Mouse (Mus musculus) embryonic facial prominence, embryonic 12.5 days (tissue): ENCODE data around the gene Asxl1. TPM values are rescaled to one million over a fixed set of nuclear protein-coding genes. Genes with fewer than 3 reads are reported as not detected.

Experiments used
- ATAC-seq: fragments of 200-750 bp; cut with Nextera tagmentation; 2 replicates; pipeline ENCODE4 v1.8.0; 2017; ENCODE audit not compliant: insufficient number of reproducible peaks, insufficient read depth, low FRiP score, low TSS enrichment
- H3K27ac ChIP-seq: fragments of 300-500 bp; sonication (generic); 2 replicates; pipeline ENCODE4 v1.5.1; 2016; ENCODE audit warnings: mild to moderate bottlenecking
- H3K27me3 ChIP-seq: fragments of 300-500 bp; sonication (generic); 2 replicates; pipeline ENCODE4 v1.6.1; 2016; ENCODE audit warnings: mild to moderate bottlenecking, moderate library complexity
- H3K36me3 ChIP-seq: fragments of 300-500 bp; sonication (generic); 2 replicates; pipeline ENCODE4 v1.6.1; 2016; ENCODE audit warnings: mild to moderate bottlenecking
- H3K4me1 ChIP-seq: fragments of 300-500 bp; sonication (generic); 2 replicates; pipeline ENCODE4 v1.6.1; 2016
- H3K4me2 ChIP-seq: fragments of 300-500 bp; sonication (generic); replicated peaks from 2 replicates; pipeline ENCODE4 v1.6.1; 2016; ENCODE audit warnings: mild to moderate bottlenecking, moderate library complexity
- H3K4me3 ChIP-seq: fragments of 300-500 bp; sonication (generic); 2 replicates; pipeline ENCODE4 v1.5.1; 2016; ENCODE audit warnings: mild to moderate bottlenecking
- H3K9ac ChIP-seq: fragments of 300-500 bp; sonication (generic); 2 replicates; pipeline ENCODE4 v1.6.1; 2016; ENCODE audit warnings: mild to moderate bottlenecking, moderate library complexity
- H3K9me3 ChIP-seq: fragments of 300-500 bp; sonication (generic); 2 replicates; pipeline ENCODE4 v1.6.1; 2016; ENCODE audit warnings: mild to moderate bottlenecking, moderate library complexity
- WGBS: fragments of 180-500 bp; shearing (Covaris S2); methylation state at CpG from one replicate; pipeline ENCODE4 v1.1.7; 2016; 5-methylcytosine and 5-hydroxymethylcytosine counted together
- polyA plus RNA-seq: library from polyadenylated mRNA; unstranded; fragments of >200 nt; fragmentation: Nextera tagmentation; extraction: Ambion mirVana; gene quantifications from 2 replicates; pipeline ENCODE4 v1.2.1, GENCODE M21; 2016

Gene Asxl1
- polyA plus RNA-seq: 19.1 and 23.9 TPM in 2 replicates

DNA sequence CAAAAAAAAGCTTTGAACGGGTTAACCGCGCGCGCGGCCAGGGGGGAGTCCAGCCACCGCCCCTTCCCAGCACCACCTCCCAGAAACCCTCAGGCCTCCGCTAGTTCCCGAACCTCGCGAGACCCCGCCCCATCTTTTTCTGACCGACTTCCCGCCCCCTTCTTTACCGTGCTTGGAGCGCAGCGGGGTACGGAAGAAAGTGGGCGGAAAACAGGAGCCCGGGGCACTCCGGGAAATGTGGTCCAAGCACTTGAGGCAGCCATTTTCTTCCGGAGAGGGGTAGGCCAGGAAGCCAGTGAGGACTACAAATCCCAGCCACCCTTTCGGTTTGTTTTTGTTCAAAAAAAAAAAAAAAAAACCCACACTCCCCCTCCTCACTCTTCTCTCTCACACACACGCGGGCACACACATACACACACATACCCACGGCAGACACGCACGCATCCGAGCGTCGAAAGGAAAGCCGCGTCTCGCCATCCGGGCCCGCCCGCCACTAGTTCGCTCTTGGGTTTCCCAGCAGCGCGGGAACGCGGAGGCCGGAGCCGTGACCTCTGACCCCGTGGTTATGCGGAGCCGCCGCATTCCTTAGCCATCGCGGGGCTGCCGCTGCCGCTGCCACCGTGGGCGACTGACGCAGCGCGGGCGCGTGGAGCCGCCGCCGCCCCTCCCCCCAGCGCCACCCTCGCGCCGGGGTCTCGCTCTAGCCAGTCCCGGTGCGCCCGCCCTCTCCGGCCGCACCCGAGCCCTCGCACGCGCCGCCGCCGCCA lies at the start of gene Asxl1:
Asxl1 (plus strand) TSS at position 376 of the 767 bp plus-strand sequence.
- under 1% methylated on average over 67 of the region's 79 CpGs for WGBS
- H3K4me1 ChIP-seq: peaks cover 28% of the 10 kb centered on the region
- peak within 1 kb of the TSS; percentile 76 for H3K4me3 ChIP-seq
- no peaks in the 10 kb centered on the region for H3K9me3 ChIP-seq
- H3K27me3 ChIP-seq: no peaks in the 10 kb centered on the region
- peak within 1 kb of the TSS; percentile 99 for H3K27ac ChIP-seq
- H3K36me3 ChIP-seq: 0 out of 2 replicates have a peak, but pooled peaks cover 5% of the 10 kb centered on the region
- H3K9ac ChIP-seq: peak within 1 kb of the TSS; percentile 97
- ATAC-seq: peak; percentile 98
- H3K4me2 ChIP-seq: peak within 1 kb of the TSS; percentile 68

DNA sequence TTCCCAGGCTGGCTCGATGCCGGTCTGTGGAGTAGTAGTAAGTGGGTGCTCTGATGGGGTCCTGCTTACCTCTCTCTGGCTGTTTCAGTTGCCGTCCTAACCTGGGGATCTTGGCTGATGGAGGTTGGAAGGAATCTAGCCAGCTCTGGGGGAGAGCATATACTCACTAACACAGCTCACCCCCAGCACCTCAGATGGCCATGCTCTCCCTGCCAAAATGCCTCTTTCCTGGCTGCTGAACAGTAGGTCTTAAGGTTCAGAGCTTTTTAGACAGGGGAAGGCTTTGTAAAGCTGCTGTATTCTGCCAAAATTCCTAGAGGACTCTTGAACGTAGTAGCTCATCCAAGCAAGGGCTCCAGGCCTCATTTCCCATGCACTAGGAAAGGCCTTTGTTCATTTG lies 47.9 kb upstream of the Asxl1 start:
- H3K27ac ChIP-seq: no peak overlapping the region
- no peak for ATAC-seq
- H3K4me2 ChIP-seq: no peak overlapping the region
- H3K27me3 ChIP-seq: no peaks in the 10 kb centered on the region
- 85% methylated on average over 4 of the region's 4 CpGs for WGBS
- no peak overlapping the region for H3K4me3 ChIP-seq
- H3K9ac ChIP-seq: no peak overlapping the region
- H3K9me3 ChIP-seq: no peaks in the 10 kb centered on the region
- peaks cover under 1% of the 10 kb centered on the region; the same call in 1 of the 2 replicates for H3K4me1 ChIP-seq
- H3K36me3 ChIP-seq: no peaks in the 10 kb centered on the region

DNA sequence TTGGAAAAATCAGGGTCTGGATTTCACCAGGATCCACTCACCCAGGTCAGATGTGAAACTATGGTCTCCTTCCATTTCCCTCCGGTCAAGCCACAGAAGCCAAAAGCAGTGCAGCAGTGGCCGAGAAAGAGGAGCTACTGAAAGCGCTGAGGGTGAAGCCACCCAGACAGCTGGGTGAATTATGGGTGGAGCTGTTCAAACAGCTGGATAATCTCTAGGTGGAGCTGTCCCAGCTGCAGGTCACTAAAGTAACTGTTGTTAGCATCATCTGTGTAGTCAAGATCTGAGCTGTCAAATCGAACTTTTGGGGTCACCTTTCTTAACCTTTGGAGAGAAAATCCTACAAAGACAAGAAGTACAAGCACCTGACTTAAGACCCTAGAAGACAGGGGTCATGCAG lies 47.2 kb upstream of the Asxl1 start:
- H3K4me3 ChIP-seq: no peak overlapping the region
- H3K27ac ChIP-seq: no peak overlapping the region
- H3K27me3 ChIP-seq: no peaks in the 10 kb centered on the region
- no peak overlapping the region for H3K4me2 ChIP-seq
- H3K9ac ChIP-seq: no peak overlapping the region
- H3K9me3 ChIP-seq: no peaks in the 10 kb centered on the region
- no peaks in the 10 kb centered on the region for H3K36me3 ChIP-seq
- H3K4me1 ChIP-seq: no peaks in the 10 kb centered on the region
- ATAC-seq: no peak
- 81% methylated on average over 4 of the region's 4 CpGs for WGBS

DNA sequence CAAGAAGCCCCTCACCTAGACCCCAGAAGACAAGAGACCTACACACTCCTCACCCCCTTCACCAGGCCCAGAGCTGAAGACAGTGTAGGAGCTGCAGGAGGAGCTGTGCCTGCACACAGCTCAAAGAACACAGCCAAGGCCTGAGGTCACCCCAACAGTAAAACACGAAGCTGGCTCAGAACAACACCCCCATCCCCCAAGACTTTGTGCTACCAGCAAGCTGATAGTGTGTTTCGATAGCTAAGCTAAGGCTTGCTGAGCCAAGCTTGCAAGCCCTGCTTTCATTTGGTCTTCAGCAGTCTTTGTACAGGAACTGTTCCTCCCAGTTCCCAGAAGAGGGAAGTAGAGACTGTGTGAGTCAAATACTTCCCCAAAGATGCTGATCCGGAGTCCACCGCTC lies 46.8 kb upstream of the Asxl1 start:
- Histone ChIP-seq H3K4me3 (no peak overlapping the region), H3K4me2 (no peak overlapping the region), H3K4me1 (no peaks in the 10 kb centered on the region), H3K9me3 (no peaks in the 10 kb centered on the region), H3K27me3 (no peaks in the 10 kb centered on the region), H3K36me3 (no peaks in the 10 kb centered on the region), H3K9ac (no peak overlapping the region), H3K27ac (no peak overlapping the region)
- WGBS: 80% methylated on average over 4 of the region's 4 CpGs
- no peak for ATAC-seq

DNA sequence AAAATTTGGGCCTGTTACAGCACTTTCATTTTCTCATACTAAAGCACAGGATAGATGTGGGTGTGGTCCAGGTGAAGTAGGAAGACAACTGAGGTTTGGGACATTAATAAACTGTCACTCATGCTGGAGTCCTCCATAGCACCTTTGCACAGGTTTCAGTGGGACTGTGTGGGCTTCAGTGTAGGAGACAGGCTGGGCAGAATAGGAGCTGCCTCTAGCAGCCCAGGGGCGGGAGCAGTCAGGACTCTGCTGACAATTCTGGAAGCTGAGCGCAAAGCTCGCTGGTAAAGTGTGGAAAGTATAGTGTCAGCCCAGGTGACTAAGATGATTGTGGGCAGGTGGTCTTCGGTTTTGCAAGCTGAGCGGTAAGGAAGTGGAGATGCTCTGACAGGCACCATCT lies 44.5 kb upstream of the Asxl1 start:
- 92% methylated on average over 5 of the region's 5 CpGs for WGBS
- Histone ChIP-seq H3K36me3 (no peaks in the 10 kb centered on the region), H3K4me1 (no peaks in the 10 kb centered on the region), H3K27me3 (no peaks in the 10 kb centered on the region), H3K9ac (no peak overlapping the region), H3K4me2 (no peak overlapping the region), H3K9me3 (no peaks in the 10 kb centered on the region), H3K27ac (no peak overlapping the region), H3K4me3 (no peak overlapping the region)
- ATAC-seq: no peak

DNA sequence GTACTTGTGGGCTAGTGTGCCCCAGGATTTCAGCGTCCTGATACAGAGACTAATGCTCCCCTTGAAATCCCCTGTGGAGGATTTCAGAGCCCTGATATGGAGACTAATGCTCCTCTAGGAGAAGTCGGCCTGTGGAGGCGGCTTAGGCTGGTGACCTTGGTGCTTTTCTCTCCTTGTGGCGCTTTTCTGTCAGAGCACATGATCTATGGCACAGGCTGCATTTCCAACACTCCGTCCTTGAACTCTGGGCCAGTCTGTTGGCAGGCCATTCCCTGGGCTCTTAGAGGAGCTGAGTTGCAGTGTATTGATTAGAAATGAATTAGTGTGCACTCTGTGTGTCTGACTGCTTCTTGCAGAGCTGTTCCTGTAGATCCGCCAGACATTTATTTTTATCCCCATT lies 40.4 kb upstream of the Asxl1 start:
- no peak overlapping the region for H3K9ac ChIP-seq
- no peak overlapping the region for H3K27ac ChIP-seq
- WGBS: 86% methylated on average over 6 of the region's 6 CpGs
- no peak for ATAC-seq
- no peaks in the 10 kb centered on the region for H3K36me3 ChIP-seq
- no peak overlapping the region for H3K4me3 ChIP-seq
- no peak overlapping the region for H3K4me2 ChIP-seq
- no peaks in the 10 kb centered on the region for H3K4me1 ChIP-seq
- H3K27me3 ChIP-seq: no peaks in the 10 kb centered on the region
- H3K9me3 ChIP-seq: no peaks in the 10 kb centered on the region

DNA sequence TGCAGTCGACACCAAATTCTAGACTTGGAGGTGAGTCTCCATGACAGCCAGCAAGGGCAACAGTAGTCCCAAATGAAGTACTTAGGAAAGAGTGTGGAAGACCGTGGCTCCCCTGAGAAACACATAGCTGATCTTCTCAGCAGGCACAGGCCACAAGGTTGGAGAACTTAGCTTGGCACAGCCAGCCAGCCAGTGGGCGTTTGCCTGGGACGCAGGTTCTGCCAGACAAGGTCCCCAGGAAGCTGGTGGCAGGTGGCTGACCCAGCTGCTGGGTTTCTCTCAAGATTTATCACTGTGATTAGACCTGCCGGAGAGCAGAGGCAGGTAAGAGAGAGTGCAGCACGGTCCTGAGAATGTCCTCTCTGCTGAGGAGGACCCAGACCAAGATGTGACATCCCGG lies 37.0 kb upstream of the Asxl1 start:
- H3K4me1 ChIP-seq: no peaks in the 10 kb centered on the region
- H3K4me3 ChIP-seq: no peak overlapping the region
- 84% methylated on average over 7 of the region's 7 CpGs for WGBS
- 0 out of 2 replicates have a peak, but pooled peaks cover 3% of the 10 kb centered on the region for H3K36me3 ChIP-seq
- no peak overlapping the region for H3K27ac ChIP-seq
- H3K9ac ChIP-seq: no peak overlapping the region
- H3K27me3 ChIP-seq: no peaks in the 10 kb centered on the region
- H3K4me2 ChIP-seq: no peak overlapping the region
- H3K9me3 ChIP-seq: no peaks in the 10 kb centered on the region
- ATAC-seq: no peak

DNA sequence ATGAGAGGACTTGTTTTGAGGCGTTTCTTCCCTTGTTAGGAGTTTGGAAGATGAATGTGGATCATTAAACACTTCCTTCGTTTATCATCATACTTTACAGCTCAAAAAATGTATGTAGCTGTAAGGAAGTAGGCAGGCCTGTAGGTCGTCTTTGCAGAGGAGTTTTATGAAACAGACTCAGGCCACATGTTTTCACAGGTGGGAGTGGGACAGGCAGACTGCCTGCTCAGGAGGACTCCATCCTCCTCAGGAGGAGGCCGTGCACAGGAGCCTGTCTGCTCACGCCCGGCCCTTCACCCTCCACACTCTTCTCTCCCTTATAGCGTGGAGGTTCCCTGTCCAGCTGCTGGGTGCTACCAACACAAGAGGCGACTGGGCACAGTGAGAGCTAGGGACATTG lies 36.5 kb upstream of the Asxl1 start:
- WGBS: 75% methylated on average over 8 of the region's 8 CpGs

DNA sequence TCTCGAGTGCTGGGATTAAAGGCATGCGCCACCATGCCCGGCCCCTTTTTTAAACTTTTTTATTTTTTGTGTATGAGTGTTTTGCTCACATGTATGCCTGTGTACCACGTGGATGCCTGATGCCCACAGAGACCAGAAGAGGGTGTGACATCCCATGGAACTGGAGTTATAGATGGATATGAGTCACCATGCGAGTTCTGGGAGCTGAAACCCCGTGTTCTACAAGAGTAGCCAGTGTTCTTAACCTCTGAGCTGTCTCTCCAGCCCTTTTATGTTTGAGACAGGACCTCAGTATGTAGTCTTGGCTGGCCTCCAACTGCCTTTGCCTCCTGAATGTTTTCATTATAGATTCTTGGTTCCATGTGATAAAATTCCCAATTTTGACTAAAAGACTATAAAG lies 35.4 kb upstream of the Asxl1 start:
- H3K27me3 ChIP-seq: no peaks in the 10 kb centered on the region
- no peak for ATAC-seq
- H3K9ac ChIP-seq: no peak overlapping the region
- no peaks in the 10 kb centered on the region for H3K9me3 ChIP-seq
- 0 out of 2 replicates have a peak, but pooled peaks cover 3% of the 10 kb centered on the region for H3K36me3 ChIP-seq
- H3K4me3 ChIP-seq: no peak overlapping the region
- H3K4me2 ChIP-seq: no peak overlapping the region
- 81% methylated on average over 6 of the region's 6 CpGs for WGBS
- no peaks in the 10 kb centered on the region for H3K4me1 ChIP-seq
- no peak overlapping the region for H3K27ac ChIP-seq

More for the DNA sequence above, 36.5 kb upstream of the Asxl1 start:
- H3K9ac ChIP-seq: no peak overlapping the region
- no peak overlapping the region for H3K4me2 ChIP-seq
- no peak overlapping the region for H3K4me3 ChIP-seq
- no peaks in the 10 kb centered on the region for H3K4me1 ChIP-seq
- H3K9me3 ChIP-seq: no peaks in the 10 kb centered on the region
- H3K36me3 ChIP-seq: 0 out of 2 replicates have a peak, but pooled peaks cover 3% of the 10 kb centered on the region
- no peak for ATAC-seq
- H3K27me3 ChIP-seq: no peaks in the 10 kb centered on the region
- H3K27ac ChIP-seq: no peak overlapping the region

DNA sequence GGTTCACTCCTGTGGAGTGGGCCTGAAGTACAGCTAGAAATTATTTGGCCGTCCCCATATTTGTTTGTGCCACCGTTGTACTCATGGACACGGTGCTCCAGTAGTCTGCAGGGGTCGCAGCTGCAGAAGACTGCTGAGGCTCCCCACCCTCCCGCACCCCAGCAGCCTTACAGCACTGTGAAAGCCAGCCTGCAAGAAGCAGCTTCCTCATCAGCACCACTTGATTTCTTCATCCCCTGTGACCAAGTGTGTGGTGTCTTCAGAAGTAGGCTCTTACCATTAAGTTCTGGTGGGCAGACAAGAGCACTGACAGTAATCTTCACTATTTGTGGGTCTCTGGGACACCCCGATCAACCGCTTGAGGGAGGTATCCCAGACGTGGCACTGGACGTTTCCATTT lies 32.7 kb upstream of the Asxl1 start:
- H3K4me2 ChIP-seq: no peak overlapping the region
- H3K4me3 ChIP-seq: no peak overlapping the region
- H3K9ac ChIP-seq: no peak overlapping the region
- 90% methylated on average over 9 of the region's 9 CpGs for WGBS
- peaks cover 19% of the 10 kb centered on the region for H3K36me3 ChIP-seq
- no peaks in the 10 kb centered on the region for H3K4me1 ChIP-seq
- no peak for ATAC-seq
- no peaks in the 10 kb centered on the region for H3K27me3 ChIP-seq
- no peaks in the 10 kb centered on the region for H3K9me3 ChIP-seq
- no peak overlapping the region for H3K27ac ChIP-seq

DNA sequence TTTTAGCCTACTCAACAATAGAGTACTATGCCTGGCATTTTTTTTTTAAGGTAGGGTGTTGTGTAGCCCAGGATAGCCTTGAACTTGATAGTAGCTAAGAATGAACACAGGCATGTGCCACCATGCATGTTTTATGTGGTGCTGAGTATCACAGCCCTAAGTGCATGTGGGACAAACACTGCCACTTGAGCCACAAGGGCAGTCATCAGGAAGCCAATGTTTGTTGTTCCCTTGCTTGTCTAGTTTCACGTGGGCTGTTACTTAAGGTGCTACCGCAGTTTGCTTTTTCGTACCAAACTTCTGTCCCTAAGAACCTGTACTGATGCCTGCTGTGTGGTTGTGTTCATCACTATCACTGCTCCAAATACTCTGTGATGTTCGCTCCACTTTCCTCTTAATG lies 27.2 kb upstream of the Asxl1 start:
- H3K9me3 ChIP-seq: no peaks in the 10 kb centered on the region
- H3K4me2 ChIP-seq: no peak overlapping the region
- no peak overlapping the region for H3K4me3 ChIP-seq
- peaks cover 27% of the 10 kb centered on the region for H3K36me3 ChIP-seq
- H3K27ac ChIP-seq: no peak overlapping the region
- H3K27me3 ChIP-seq: no peaks in the 10 kb centered on the region
- H3K4me1 ChIP-seq: no peaks in the 10 kb centered on the region
- no peak for ATAC-seq
- 90% methylated on average over 4 of the region's 4 CpGs for WGBS
- H3K9ac ChIP-seq: no peak overlapping the region

DNA sequence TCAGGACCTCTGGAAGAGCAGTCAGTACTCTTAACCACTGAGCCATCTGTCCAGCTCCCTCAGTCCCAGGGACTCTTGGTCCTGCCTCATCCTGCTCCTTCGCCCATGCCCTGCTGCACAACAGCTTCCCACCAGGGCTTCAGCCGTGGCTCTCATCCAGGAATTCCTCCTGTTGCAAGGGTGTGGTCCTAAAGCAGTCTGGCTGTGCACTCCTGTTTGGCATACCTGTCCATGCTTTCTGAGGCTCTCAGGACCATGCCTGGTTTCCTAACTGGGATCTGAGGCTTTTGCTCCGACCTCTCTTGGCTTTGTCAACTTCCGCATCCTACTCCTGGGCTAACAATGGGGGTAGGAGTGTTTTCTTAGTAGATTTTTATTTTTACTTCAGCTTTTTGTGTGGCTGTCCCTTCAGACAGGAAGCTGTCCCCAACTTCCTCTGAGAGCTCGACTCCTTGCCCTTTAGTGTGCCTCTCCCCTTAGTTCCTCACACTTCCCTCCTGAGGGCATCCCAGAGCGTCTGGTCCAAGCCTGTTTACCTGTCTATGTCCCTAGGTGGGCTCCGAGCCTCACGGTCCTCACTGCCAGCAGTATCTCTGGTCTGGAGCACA lies 26.5 kb upstream of the Asxl1 start:
- no peak overlapping the region for H3K27ac ChIP-seq
- ATAC-seq: no peak
- H3K4me3 ChIP-seq: no peak overlapping the region
- no peak overlapping the region for H3K9ac ChIP-seq
- WGBS: 84% methylated on average over 8 of the region's 8 CpGs
- H3K36me3 ChIP-seq: peaks cover 33% of the 10 kb centered on the region
- H3K9me3 ChIP-seq: no peaks in the 10 kb centered on the region
- H3K27me3 ChIP-seq: no peaks in the 10 kb centered on the region
- H3K4me1 ChIP-seq: no peaks in the 10 kb centered on the region
- no peak overlapping the region for H3K4me2 ChIP-seq
